Mouse (Mus musculus): ENCODE results near the gene Ubn2.
"Not testable (repeated sequence)": the region's sequence is repeated elsewhere in the genome, so short reads cannot be mapped to it uniquely, and the experiment has no call there.

Gene Ubn2

GRCm38 (mm10) chr6:38533428-38534405, 100.0 kb downstream of the Ubn2 start, which contains the start of gene Fmc1:
Fmc1 (plus strand) TSS chr6:38533502.
- peak; percentile 98 to 99 for DNase-seq (ENCODE audit: low spot score in 2 of 2)

DNA sequence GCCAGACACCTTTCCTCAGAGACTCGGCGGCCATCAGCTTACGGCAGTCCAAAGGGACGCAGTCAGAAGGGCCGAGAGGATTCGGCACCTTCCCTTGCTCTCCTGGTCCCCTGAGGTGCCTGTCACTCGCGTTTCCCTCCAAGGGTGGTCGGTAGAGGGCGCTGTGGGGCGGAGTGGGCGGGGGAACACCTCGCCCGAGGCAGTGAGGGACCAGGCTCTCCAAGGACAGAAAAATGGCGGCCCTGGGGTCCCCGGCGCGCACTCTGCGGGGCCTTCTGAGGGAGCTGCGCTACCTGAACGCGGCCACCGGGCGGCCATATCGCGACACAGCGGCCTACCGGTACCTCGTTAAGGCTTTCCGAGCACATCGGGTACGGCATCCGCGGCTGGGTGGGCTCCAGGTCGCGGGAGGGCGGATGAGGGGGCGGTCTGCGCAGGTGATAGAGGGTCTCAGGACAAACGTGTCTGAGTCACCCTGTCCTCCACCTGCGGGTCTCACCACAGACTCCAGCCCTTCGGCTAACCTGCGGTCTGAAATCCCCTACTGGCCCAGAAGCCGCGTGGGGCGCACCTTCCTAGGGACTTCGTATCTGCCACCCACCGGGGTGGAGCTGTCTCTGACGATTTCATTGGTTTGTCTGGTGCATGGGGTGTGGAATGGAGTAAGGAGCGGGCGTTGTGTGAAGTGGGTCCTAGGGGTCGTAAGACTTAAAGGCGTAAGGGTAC, 101.1 kb downstream of the Ubn2 start:
- DNase-seq (ENCODE audit: low spot score in 2 of 2), result peak; percentile 89 to 96

DNA sequence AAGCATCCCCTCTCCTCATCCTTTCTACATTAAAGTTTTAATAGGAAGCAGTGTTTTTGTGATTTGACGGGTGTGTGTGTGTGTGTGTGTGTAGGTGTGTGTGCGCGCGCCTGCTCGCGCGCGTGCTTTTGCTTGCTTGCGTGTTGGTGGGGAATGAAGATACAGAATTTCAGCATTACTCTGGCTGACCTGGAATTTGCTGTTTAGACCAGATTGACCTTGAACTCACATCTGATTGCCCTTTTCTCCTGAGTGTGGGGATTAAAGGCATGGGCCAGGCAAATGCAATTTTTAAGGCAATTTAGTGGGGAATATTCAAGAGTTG, 101.6 kb downstream of the Ubn2 start:
- DNase-seq (ENCODE audit: low spot score in 2 of 2), result no peak

DNA sequence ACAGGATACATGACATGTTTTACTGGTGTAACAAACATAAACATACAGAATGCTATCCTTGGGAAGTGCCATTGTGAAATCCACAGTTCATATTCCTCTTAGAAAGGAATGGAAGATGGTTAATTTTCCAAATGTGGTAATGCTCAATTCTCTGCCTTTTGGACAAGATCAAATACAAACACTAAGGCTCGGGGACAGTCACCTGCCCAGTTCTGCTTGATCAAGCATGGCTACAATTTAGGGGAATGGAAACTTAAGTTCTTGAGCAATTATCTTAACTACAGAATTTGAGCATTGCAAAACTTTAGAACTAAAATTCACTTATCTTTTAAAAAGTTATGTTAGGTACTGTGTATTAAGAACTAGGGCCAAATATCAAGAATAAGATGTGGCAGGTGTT, 102.0 kb downstream of the Ubn2 start:
- DNase-seq (ENCODE audit: low spot score in 2 of 2), result no peak

GRCm38 (mm10) chr6:38544141-38544540, 110.4 kb downstream of the Ubn2 start:
- not testable (repeated sequence) for DNase-seq (ENCODE audit: low spot score in 2 of 2)

GRCm38 (mm10) chr6:38547005-38547404, 113.3 kb downstream of the Ubn2 start:
- DNase-seq (ENCODE audit: low spot score in 2 of 2), result not testable (repeated sequence)

DNA sequence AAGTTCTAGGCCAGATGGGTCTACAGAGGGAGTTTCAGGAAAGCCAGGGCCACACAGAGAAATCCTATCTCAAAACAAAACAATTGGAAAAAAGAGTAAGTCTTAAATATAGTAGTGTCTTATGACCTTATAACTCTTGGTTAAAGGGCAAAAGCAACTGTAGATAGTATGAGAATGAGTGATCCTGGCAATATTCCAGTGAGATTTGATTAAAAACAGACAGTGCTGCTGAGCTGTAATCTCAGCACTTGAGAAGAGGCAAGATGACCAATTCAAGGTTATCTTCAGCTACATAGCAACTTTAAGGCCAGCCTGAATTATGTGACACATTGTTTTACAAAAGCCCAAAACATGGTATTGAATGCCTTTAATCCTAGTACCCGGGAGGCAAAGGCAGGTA, 114.0 kb downstream of the Ubn2 start:
- DNase-seq (ENCODE audit: low spot score in 2 of 2), result no peak

- DNase-seq (ENCODE audit: low spot score in 2 of 2), result not testable (repeated sequence)
Observed at GRCm38 (mm10) chr6:38548595-38548994, 114.8 kb downstream of the Ubn2 start.

DNA sequence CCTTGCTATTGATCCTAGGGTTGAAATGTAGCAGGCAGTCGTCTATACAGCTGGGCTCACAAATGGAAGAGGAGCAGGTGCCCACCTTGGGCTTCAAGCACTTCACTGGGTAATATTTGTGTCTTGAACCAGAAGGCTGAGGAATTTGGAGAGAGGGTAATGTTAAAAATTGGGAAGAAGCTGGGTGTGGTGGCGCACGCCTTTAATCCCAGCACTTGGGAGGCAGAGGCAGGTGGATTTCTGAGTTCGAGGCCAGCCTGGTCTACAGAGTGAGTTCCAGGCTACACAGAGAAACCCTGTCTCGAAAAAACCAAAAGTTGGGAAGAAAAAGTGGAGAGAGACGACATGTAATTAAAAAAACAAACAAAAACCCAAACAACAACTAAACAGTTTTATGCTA, 116.1 kb downstream of the Ubn2 start:
- DNase-seq (ENCODE audit: low spot score in 2 of 2), result not testable (repeated sequence)

GRCm38 (mm10) chr6:38550250-38551061, 116.7 kb downstream of the Ubn2 start:
- no peak for DNase-seq (ENCODE audit: low spot score in 2 of 2)

GRCm38 (mm10) chr6:38551062-38551988, 117.6 kb downstream of the Ubn2 start, which contains the start of gene Luc7l2:
Luc7l2 (plus strand) TSS chr6:38551334.
- DNase-seq (ENCODE audit: low spot score in 2 of 2), result peak; percentile 94

GRCm38 (mm10) chr6:38551989-38552635, 118.4 kb downstream of the Ubn2 start:
- DNase-seq (ENCODE audit: low spot score in 2 of 2), result peak; percentile 96 to 97

DNA sequence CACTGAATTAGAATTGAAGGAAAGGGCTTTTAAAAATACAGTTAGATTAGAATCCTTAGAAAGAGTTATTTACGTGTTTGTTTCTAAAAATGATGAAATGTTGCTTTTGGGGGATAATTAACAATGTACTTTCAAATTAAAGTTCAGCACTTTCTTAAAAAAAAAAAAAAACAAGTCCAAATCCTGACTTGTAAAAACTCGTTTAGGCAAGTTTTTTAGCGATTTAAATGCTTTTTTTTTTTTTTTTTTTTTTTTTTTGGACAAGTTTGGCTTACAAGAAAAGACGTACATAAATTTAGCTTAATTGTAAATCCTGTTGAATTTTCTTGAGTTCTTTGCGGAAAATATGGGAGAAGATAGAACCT, 118.9 kb downstream of the Ubn2 start:
- no peak for DNase-seq (ENCODE audit: low spot score in 2 of 2)
